ENCODE assay signal across 13 mouse cellular contexts in the genomic region with DNA sequence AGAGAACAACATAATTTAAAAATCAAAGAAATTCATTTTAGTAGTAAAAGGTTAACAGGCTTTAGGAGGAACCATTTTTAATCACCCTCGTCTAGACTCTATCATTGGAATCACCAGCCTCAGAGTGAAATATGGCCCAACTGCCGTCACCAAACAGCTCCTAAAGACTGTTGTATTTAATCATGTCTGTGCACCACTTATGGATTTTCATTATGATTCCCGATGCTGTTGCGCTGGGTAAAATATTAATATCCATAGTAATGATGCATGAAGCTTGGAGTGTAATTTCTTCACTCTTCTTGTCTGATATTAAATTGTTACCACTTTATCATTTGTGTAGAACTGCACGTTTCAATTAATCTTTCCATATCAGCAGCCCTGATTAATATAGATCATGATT.
"Had no signal": no experiment of that assay in that cellular context is flagged by ENCODE, and none has a peak within 500 bp of the region (broad histone marks: within the 10 kb centered on the region; RNA-seq: fewer than 3 reads in every experiment).

No protein-coding gene starts in this region.

- H3K4me2 ChIP-seq: intestine, embryonic 15.5 days; limb, embryonic 15.5 days; liver, embryonic 12.5 days; lung, embryonic 14.5 days; midbrain, embryonic 12.5 days; neural tube, embryonic 12.5 days had no signal

- H3K27me3 ChIP-seq: intestine, embryonic 15.5 days; limb, embryonic 15.5 days; liver, embryonic 12.5 days; midbrain, embryonic 12.5 days; neural tube, embryonic 12.5 days had no signal

- H3K4me3 ChIP-seq: intestine, embryonic 15.5 days; limb, embryonic 15.5 days; liver, embryonic 12.5 days; midbrain, embryonic 12.5 days; neural tube, embryonic 12.5 days had no signal

- H3K4me1 ChIP-seq: intestine, embryonic 15.5 days; liver, embryonic 12.5 days; midbrain, embryonic 12.5 days had no signal

- H3K36me3 ChIP-seq: intestine, embryonic 15.5 days; limb, embryonic 15.5 days; liver, embryonic 12.5 days; midbrain, embryonic 12.5 days; neural tube, embryonic 12.5 days had no signal

- H3K9ac ChIP-seq: intestine, embryonic 15.5 days; limb, embryonic 15.5 days; liver, embryonic 12.5 days; lung, embryonic 14.5 days; midbrain, embryonic 12.5 days; neural tube, embryonic 12.5 days had no signal

- H3K9me3 ChIP-seq: intestine, embryonic 15.5 days; limb, embryonic 15.5 days; liver, embryonic 12.5 days; midbrain, embryonic 12.5 days; neural tube, embryonic 12.5 days had no signal

- DNase-seq: kidney, adult 2 months; kidney, postnatal 25 days; layer of hippocampus, postnatal 36 days; lung, postnatal 10 days; right cerebral cortex, adult 18-20 months; thymus, postnatal 4 days had no signal

- ATAC-seq: intestine, embryonic 15.5 days; liver, embryonic 12.5 days had no signal

- H3K27ac ChIP-seq: intestine, embryonic 15.5 days; limb, embryonic 15.5 days; liver, embryonic 12.5 days; neural tube, embryonic 12.5 days; stomach, postnatal 0 days had no signal
